Mouse (Mus musculus) liver, embryonic 14.5 days (tissue): Measurements from ENCODE around the gene Rfx2.

Experiments used
- CTCF ChIP-seq: IDR thresholded peaks from 2 replicates; pipeline ENCODE4 v1.5.1; 2016; ENCODE audit warnings: antibody characterized with exemption, low read depth, control low read depth
- EP300 ChIP-seq: IDR thresholded peaks from 2 replicates; pipeline ENCODE4 v1.6.1; 2016; ENCODE audit warnings: antibody characterized with exemption, low read depth

DNA sequence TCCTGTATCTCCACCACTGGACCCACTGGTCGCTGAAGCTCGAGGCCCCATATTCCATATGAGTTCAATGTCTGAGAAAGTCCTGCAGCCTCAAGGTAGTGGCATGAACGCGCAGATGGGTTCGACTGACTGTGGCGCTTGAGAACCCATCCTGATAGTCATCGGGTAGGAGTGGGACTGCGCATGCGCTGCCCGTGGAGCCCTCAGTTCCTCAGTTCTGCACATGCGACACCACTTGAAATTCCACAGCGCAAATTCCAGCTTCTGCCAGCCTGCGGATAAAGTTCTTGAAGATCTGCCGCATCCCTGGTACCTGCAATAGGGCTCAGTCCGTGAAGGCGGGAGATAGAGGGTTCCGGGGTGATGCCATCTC, 90.0 kb downstream of the Rfx2 start:
- TF ChIP-seq CTCF (no peak), EP300 (no peak)
